Mouse (Mus musculus): ENCODE data around the gene Ifnar2. TPM values are rescaled to one million over a fixed set of nuclear protein-coding genes. Genes with fewer than 3 reads are reported as not detected.

Ifnar2 gene
- polyA plus RNA-seq, 1 experiment from 2014 or later, result 40.4 TPM

GRCm38 (mm10) chr16:91355160-91355559 lies 17.4 kb upstream of the Ifnar2 start:
- ATAC-seq (ENCODE audit: low FRiP score) (no peak), DNase-seq (ENCODE audit: low spot score) (no peak)
- Histone ChIP-seq H3K9me3 (ENCODE audit: control insufficient read depth, low read length) (no peaks in the 10 kb centered on the region), H3K27me3 (ENCODE audit: control insufficient read depth, insufficient read depth, low read length) (peaks cover 40% of the 10 kb centered on the region), H3K36me3 (replicated peaks; ENCODE audit: control insufficient read depth, insufficient read depth) (no peaks in the 10 kb centered on the region), H3K4me3 (replicated peaks; ENCODE audit: low read length) (no peak overlapping the region), H3K27ac (no peak overlapping the region), H3K4me1 (replicated peaks; ENCODE audit: control insufficient read depth, insufficient read depth, low read length) (no peaks in the 10 kb centered on the region), H3K9ac (no peak overlapping the region), H3K4me2 (replicated peaks) (no peak overlapping the region)
- WGBS, result 80% methylated on average over 12 of the region's 12 CpGs

GRCm38 (mm10) chr16:91356760-91357525 lies 15.6 kb upstream of the Ifnar2 start:
- H3K27ac ChIP-seq, result no peak overlapping the region
- ATAC-seq (ENCODE audit: low FRiP score) (no peak), DNase-seq (ENCODE audit: low spot score) (no peak)
- no peaks in the 10 kb centered on the region for H3K9me3 ChIP-seq (ENCODE audit: control insufficient read depth, low read length)
- no peak overlapping the region for H3K4me3 ChIP-seq (replicated peaks; ENCODE audit: low read length)
- H3K27me3 ChIP-seq (ENCODE audit: control insufficient read depth, insufficient read depth, low read length), result peaks cover 22% of the 10 kb centered on the region
- WGBS, result 80% methylated on average over 10 of the region's 10 CpGs
- no peaks in the 10 kb centered on the region for H3K4me1 ChIP-seq (replicated peaks; ENCODE audit: control insufficient read depth, insufficient read depth, low read length)
- H3K9ac ChIP-seq, result no peak overlapping the region
- H3K36me3 ChIP-seq (replicated peaks; ENCODE audit: control insufficient read depth, insufficient read depth), result no peaks in the 10 kb centered on the region
- H3K4me2 ChIP-seq (replicated peaks), result no peak overlapping the region

GRCm38 (mm10) chr16:91357526-91357900 lies 15.1 kb upstream of the Ifnar2 start:
- 64% methylated on average over 10 of the region's 10 CpGs for WGBS
- Histone ChIP-seq H3K27ac (no peak overlapping the region), H3K36me3 (replicated peaks; ENCODE audit: control insufficient read depth, insufficient read depth) (no peaks in the 10 kb centered on the region), H3K4me1 (replicated peaks; ENCODE audit: control insufficient read depth, insufficient read depth, low read length) (no peaks in the 10 kb centered on the region), H3K4me2 (replicated peaks) (no peak overlapping the region), H3K9ac (no peak overlapping the region), H3K9me3 (ENCODE audit: control insufficient read depth, low read length) (no peaks in the 10 kb centered on the region), H3K27me3 (ENCODE audit: control insufficient read depth, insufficient read depth, low read length) (peaks cover 18% of the 10 kb centered on the region), H3K4me3 (replicated peaks; ENCODE audit: low read length) (no peak overlapping the region)
- ATAC-seq (ENCODE audit: low FRiP score), result no peak
- no peak for DNase-seq (ENCODE audit: low spot score)

GRCm38 (mm10) chr16:91358555-91358954 lies 14.0 kb upstream of the Ifnar2 start:
- peak; percentile 27; the same call in 1 of the 2 replicates for ATAC-seq (ENCODE audit: low FRiP score)

GRCm38 (mm10) chr16:91359531-91359930 lies 13.1 kb upstream of the Ifnar2 start:
- ATAC-seq (ENCODE audit: low FRiP score) (no peak), DNase-seq (ENCODE audit: low spot score) (no peak)
- no peaks in the 10 kb centered on the region for H3K4me1 ChIP-seq (replicated peaks; ENCODE audit: control insufficient read depth, insufficient read depth, low read length)
- no peaks in the 10 kb centered on the region for H3K9me3 ChIP-seq (ENCODE audit: control insufficient read depth, low read length)
- H3K9ac ChIP-seq, result no peak overlapping the region
- no peak overlapping the region for H3K27ac ChIP-seq
- H3K4me3 ChIP-seq (replicated peaks; ENCODE audit: low read length), result no peak overlapping the region
- H3K27me3 ChIP-seq (ENCODE audit: control insufficient read depth, insufficient read depth, low read length), result no peaks in the 10 kb centered on the region
- H3K36me3 ChIP-seq (replicated peaks; ENCODE audit: control insufficient read depth, insufficient read depth), result no peaks in the 10 kb centered on the region
- H3K4me2 ChIP-seq (replicated peaks), result no peak overlapping the region
- WGBS, result 93% methylated on average over 13 of the region's 13 CpGs

More at GRCm38 (mm10) chr16:91358555-91358954, 14.0 kb upstream of the Ifnar2 start:
- H3K9ac ChIP-seq, result no peak overlapping the region
- no peak overlapping the region for H3K27ac ChIP-seq
- no peak overlapping the region for H3K4me2 ChIP-seq (replicated peaks)
- peaks cover 8% of the 10 kb centered on the region for H3K27me3 ChIP-seq (ENCODE audit: control insufficient read depth, insufficient read depth, low read length)
- no peak overlapping the region for H3K4me3 ChIP-seq (replicated peaks; ENCODE audit: low read length)
- H3K9me3 ChIP-seq (ENCODE audit: control insufficient read depth, low read length), result no peaks in the 10 kb centered on the region
- H3K36me3 ChIP-seq (replicated peaks; ENCODE audit: control insufficient read depth, insufficient read depth), result no peaks in the 10 kb centered on the region
- peak; percentile 98 for DNase-seq (ENCODE audit: low spot score)
- WGBS, result 39% methylated on average over 8 of the region's 8 CpGs
- H3K4me1 ChIP-seq (replicated peaks; ENCODE audit: control insufficient read depth, insufficient read depth, low read length), result no peaks in the 10 kb centered on the region

- 57% methylated on average over 3 of the region's 3 CpGs for whole genome bisulfite sequencing
- Histone ChIP-seq H3K9me3 (ENCODE audit: control insufficient read depth, low read length) (no peaks in the 10 kb centered on the region), H3K4me1 (replicated peaks; ENCODE audit: control insufficient read depth, insufficient read depth, low read length) (no peaks in the 10 kb centered on the region), H3K27me3 (ENCODE audit: control insufficient read depth, insufficient read depth, low read length) (no peaks in the 10 kb centered on the region), H3K4me2 (replicated peaks) (no peak overlapping the region), H3K27ac (no peak overlapping the region), H3K9ac (no peak overlapping the region), H3K36me3 (replicated peaks; ENCODE audit: control insufficient read depth, insufficient read depth) (no peaks in the 10 kb centered on the region), H3K4me3 (replicated peaks; ENCODE audit: low read length) (no peak overlapping the region)
- DNase-seq (ENCODE audit: low spot score) (no peak), ATAC-seq (ENCODE audit: low FRiP score) (no peak)
Measured at GRCm38 (mm10) chr16:91360162-91360561, 12.4 kb upstream of the Ifnar2 start.

- no peaks in the 10 kb centered on the region for H3K36me3 ChIP-seq (replicated peaks; ENCODE audit: control insufficient read depth, insufficient read depth)
- H3K4me1 ChIP-seq (replicated peaks; ENCODE audit: control insufficient read depth, insufficient read depth, low read length), result no peaks in the 10 kb centered on the region
- WGBS, result 78% methylated on average over 2 of the region's 2 CpGs
- H3K9me3 ChIP-seq (ENCODE audit: control insufficient read depth, low read length), result no peaks in the 10 kb centered on the region
- no peaks in the 10 kb centered on the region for H3K27me3 ChIP-seq (ENCODE audit: control insufficient read depth, insufficient read depth, low read length)
- DNase-seq (ENCODE audit: low spot score) (no peak), ATAC-seq (ENCODE audit: low FRiP score) (no peak)
- no peak overlapping the region for H3K27ac ChIP-seq
- no peak overlapping the region for H3K4me3 ChIP-seq (replicated peaks; ENCODE audit: low read length)
- H3K9ac ChIP-seq, result no peak overlapping the region
- no peak overlapping the region for H3K4me2 ChIP-seq (replicated peaks)
Measured at GRCm38 (mm10) chr16:91362006-91362405, 10.6 kb upstream of the Ifnar2 start.

- Histone ChIP-seq H3K27ac (no peak overlapping the region), H3K27me3 (ENCODE audit: control insufficient read depth, insufficient read depth, low read length) (no peaks in the 10 kb centered on the region), H3K36me3 (replicated peaks; ENCODE audit: control insufficient read depth, insufficient read depth) (no peaks in the 10 kb centered on the region), H3K9me3 (ENCODE audit: control insufficient read depth, low read length) (no peaks in the 10 kb centered on the region), H3K4me2 (replicated peaks) (no peak overlapping the region), H3K4me3 (replicated peaks; ENCODE audit: low read length) (no peak overlapping the region), H3K9ac (no peak overlapping the region), H3K4me1 (replicated peaks; ENCODE audit: control insufficient read depth, insufficient read depth, low read length) (no peaks in the 10 kb centered on the region)
- WGBS, result 72% methylated on average over 12 of the region's 12 CpGs
- no peak for DNase-seq (ENCODE audit: low spot score)
- ATAC-seq (ENCODE audit: low FRiP score), result no peak
Measured at GRCm38 (mm10) chr16:91362616-91363272, 9.8 kb upstream of the Ifnar2 start.

- Histone ChIP-seq H3K4me2 (replicated peaks) (no peak overlapping the region), H3K4me1 (replicated peaks; ENCODE audit: control insufficient read depth, insufficient read depth, low read length) (no peaks in the 10 kb centered on the region), H3K9me3 (ENCODE audit: control insufficient read depth, low read length) (no peaks in the 10 kb centered on the region), H3K9ac (no peak overlapping the region), H3K27me3 (ENCODE audit: control insufficient read depth, insufficient read depth, low read length) (no peaks in the 10 kb centered on the region), H3K36me3 (replicated peaks; ENCODE audit: control insufficient read depth, insufficient read depth) (no peaks in the 10 kb centered on the region), H3K27ac (no peak overlapping the region), H3K4me3 (replicated peaks; ENCODE audit: low read length) (no peak overlapping the region)
- 43% methylated on average over 3 of the region's 3 CpGs for WGBS
- peak; percentile 47 for DNase-seq (ENCODE audit: low spot score)
- no peak for ATAC-seq (ENCODE audit: low FRiP score)
Measured at GRCm38 (mm10) chr16:91363483-91363882, 9.1 kb upstream of the Ifnar2 start.
